Mouse (Mus musculus): Measurements from ENCODE around the gene Atp2a1. TPM values are rescaled to one million over a fixed set of nuclear protein-coding genes. Genes with fewer than 3 reads are reported as not detected.

Atp2a1 gene
- polyA plus RNA-seq (2017; shearing (Covaris generic)) = 0.24 TPM

DNA sequence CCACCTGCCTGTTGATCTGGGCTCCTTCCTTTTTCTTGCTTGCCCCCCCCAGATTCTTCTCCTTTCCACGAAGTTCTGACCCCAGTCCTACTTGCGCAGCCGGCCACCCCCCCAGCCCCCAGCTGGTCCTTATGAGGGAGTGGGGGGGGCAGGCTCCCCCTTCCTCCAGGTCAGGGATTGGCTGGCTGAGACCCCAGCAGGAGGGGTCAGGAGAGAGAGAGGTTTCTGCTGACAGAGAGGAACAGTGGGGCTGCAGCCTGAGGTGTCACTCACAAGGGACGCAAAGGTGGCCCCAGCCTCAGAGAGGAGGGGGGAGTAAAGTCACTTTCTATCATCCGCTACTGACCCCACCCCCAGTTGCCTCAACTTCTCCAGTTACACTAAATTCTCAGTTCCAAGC is at the start of gene Atp2a1:
Gene Atp2a1, minus strand, starts transcription at position 105 of the 400 bp plus-strand sequence.

DNA sequence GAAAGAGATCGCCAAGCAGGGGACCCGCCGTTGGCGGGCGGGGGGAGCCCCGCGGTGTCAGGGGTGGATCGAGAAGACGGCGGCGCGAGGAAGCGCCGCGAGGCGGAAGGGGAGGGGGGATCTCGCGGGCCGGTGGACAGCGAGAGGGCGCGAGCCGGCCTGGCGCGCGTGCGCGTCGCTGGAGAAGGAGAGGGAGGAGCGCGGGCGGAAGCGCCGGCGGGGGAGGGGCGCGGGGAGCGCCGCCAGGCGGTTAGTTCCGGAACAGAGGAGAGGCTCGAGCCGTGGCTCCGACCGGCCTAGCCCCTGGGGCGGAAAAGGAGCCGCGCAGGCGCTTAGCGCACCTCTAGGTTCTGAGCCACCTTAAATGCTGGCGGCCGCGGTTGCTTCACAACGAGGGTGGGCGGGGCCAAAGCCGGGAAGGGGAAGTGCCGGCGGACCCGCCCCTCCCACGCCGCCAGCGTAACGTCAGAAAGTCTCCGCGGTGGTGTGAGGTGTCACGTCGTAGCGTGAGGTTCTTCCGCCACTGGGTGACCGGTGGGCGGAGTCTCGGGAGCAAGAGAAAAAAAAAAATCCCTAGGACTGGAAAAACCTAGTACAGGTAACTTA is 40.5 kb upstream of the Atp2a1 start, which contains the start of gene Atxn2l:
Gene Atxn2l, minus strand, starts transcription at position 165 of the 606 bp plus-strand sequence.

GRCm38 (mm10) chr7:126487052-126487483 is 24.2 kb upstream of the Atp2a1 start, which contains the start of gene Tufm:
Gene Tufm, plus strand, starts transcription at chr7:126487361.

DNA sequence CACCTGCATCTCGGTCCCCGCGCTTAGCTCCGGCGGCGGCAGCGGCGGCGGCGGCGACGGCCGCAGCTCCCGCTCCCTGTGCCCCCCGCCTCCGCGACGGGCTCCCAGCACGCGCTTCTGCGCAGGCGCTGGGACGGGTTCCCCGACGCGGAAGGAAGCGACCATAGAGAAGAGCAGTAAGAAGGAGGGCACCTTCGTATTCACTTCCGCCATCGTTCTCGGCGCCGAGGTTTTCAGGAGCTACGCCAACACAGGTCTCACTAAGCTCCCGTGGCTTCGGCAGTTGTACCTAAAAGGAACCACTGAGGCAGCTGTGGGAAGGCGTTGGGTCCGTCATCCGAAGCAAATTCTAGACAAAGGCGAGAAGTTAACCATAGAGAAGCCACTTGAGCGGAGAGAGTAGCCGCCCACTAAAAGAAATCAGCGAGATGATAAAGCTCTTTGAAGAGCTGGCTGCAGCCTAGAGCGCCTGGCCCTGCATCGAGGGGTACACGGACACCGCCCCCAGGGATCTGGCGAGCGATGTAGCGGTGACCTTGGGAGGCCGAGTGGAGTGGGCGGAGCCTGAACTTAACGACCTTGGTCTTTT is 12.2 kb upstream of the Atp2a1 start, which contains the start of gene Sh2b1:
Gene Sh2b1, minus strand, starts transcription at position 432 of the 589 bp plus-strand sequence.

GRCm38 (mm10) chr7:126428631-126429502 is 34.0 kb downstream of the Atp2a1 start, which contains the start of gene Rabep2:
Gene Rabep2, plus strand, starts transcription at chr7:126428759.

DNA sequence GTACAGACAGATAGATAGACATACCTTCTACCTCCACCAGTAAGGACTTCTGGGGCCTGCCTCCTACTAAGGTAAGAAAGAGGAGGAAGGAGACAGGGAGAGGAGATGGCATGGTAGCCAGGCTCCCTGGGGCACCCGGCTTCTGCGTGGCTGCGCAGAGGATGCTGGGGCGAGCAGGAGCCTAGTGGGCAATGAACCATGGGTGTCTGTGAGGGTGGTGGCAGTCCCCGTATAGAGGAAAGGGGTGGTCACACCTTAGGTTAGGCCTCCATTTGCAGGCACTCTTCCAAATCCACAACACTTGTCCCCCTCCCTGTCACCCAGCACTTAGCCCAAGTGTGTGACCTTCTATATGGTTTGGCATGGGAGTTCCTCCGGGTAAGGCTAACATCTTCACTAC is 48.2 kb downstream of the Atp2a1 start, which contains the start of gene Cd19:
Gene Cd19, minus strand, starts transcription at position 165 of the 400 bp plus-strand sequence.

GRCm38 (mm10) chr7:126396298-126397119 is 66.4 kb downstream of the Atp2a1 start, which contains the start of gene Nfatc2ip:
Gene Nfatc2ip, minus strand, starts transcription at chr7:126396737.

Other genes with a start within 250 kb of the Atp2a1 start
- 3.7 TPM for gene Sbk1, start 190.5 kb downstream of the Atp2a1 start, polyA plus RNA-seq (2017; shearing (Covaris generic))
- gene Lat, start 93.5 kb downstream of the Atp2a1 start, polyA plus RNA-seq (2017; shearing (Covaris generic)) = 827 TPM
- gene Spns1, start 85.7 kb downstream of the Atp2a1 start, polyA plus RNA-seq (2017; shearing (Covaris generic)) = 90.3 TPM
- gene Nfatc2ip, start 66.4 kb downstream of the Atp2a1 start, polyA plus RNA-seq (2017; shearing (Covaris generic)) = 4.8 TPM
- 5.3 TPM for gene Cd19, start 48.2 kb downstream of the Atp2a1 start, polyA plus RNA-seq (2017; shearing (Covaris generic))
- 70.8 TPM for gene Rabep2, start 34.3 kb downstream of the Atp2a1 start, polyA plus RNA-seq (2017; shearing (Covaris generic))
- gene Sh2b1, start 12.3 kb upstream of the Atp2a1 start, polyA plus RNA-seq (2017; shearing (Covaris generic)) = 43.4 TPM
- gene Tufm, start 24.3 kb upstream of the Atp2a1 start, polyA plus RNA-seq (2017; shearing (Covaris generic)) = 130 TPM
- 36.5 TPM for gene Atxn2l, start 40.3 kb upstream of the Atp2a1 start, polyA plus RNA-seq (2017; shearing (Covaris generic))
- gene Eif3c, start 103.3 kb upstream of the Atp2a1 start, polyA plus RNA-seq (2017; shearing (Covaris generic)) = 223 TPM
- 3.6 TPM for gene Apobr, start 121.8 kb upstream of the Atp2a1 start, polyA plus RNA-seq (2017; shearing (Covaris generic))
- 123 TPM for gene Cln3, start 122.7 kb upstream of the Atp2a1 start, polyA plus RNA-seq (2017; shearing (Covaris generic))
- gene Il27, start 131.8 kb upstream of the Atp2a1 start, polyA plus RNA-seq (2017; shearing (Covaris generic)) = not detected
- gene Nupr1, start 167.8 kb upstream of the Atp2a1 start, polyA plus RNA-seq (2017; shearing (Covaris generic)) = not detected
- 107 TPM for gene Sgf29, start 186.2 kb upstream of the Atp2a1 start, polyA plus RNA-seq (2017; shearing (Covaris generic))
- 1.3 TPM for gene Sult1a1, start 213.3 kb upstream of the Atp2a1 start, polyA plus RNA-seq (2017; shearing (Covaris generic))
- 125 TPM for gene Bola2, start 232.3 kb upstream of the Atp2a1 start, polyA plus RNA-seq (2017; shearing (Covaris generic))
- 10.3 TPM for gene Slx1b, start 232.7 kb upstream of the Atp2a1 start, polyA plus RNA-seq (2017; shearing (Covaris generic))
- gene Coro1a, start 244.7 kb upstream of the Atp2a1 start, polyA plus RNA-seq (2017; shearing (Covaris generic)) = 3,429 TPM

Data from inflammation-experienced regulatory T-cells, adult 16 weeks (primary cell).